Mouse (Mus musculus): ENCODE data around the gene Il17re.

DNA sequence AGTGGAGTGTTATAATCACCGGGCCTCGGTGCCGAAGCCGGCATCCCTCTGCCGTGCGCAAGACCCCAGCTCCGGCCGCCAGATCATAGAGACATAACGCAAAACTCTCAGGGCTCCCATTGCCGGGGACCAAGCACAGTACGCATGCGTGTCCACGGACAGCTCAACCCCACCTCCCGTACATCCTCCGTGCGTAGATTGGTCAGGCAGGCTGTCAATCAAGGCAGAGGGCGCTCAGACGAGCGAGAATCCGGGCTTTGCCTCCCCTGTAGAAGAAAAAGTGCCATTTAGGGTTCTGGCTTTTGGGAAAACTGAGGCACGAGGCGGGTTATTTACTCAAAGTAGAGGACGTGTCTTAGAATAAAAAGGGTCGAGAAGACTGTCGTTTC, 39.1 kb upstream of the Il17re start, which contains the start of gene Rpusd3:
- TF ChIP-seq CTCF (IDR thresholded peaks at IDR 0.05; ENCODE audit: control insufficient read depth, insufficient read depth, low read length) (no peak), POLR2A (IDR thresholded peaks at IDR 0.05; ENCODE audit: borderline replicate concordance, control insufficient read depth, low read depth, low read length) (peak; percentile 71; the same call in 1 of the 2 replicates)

Measured in bone marrow, adult 2 months (tissue).